Mouse (Mus musculus): ENCODE results near the gene Csrp3.

- TF ChIP-seq EP300 (IDR thresholded peaks at IDR 0.05; ENCODE audit: low read length) (no peak), MAFK (IDR thresholded peaks at IDR 0.05; ENCODE audit: insufficient replicate concordance, low read length) (no peak), CTCF (conservative IDR thresholded peaks at IDR 0.05 in 1 of 2, IDR thresholded peaks at IDR 0.05 in 1 of 2; ENCODE audit: low read depth in 2 of 2, low read length in 2 of 2) (no peak), CHD1 (IDR thresholded peaks at IDR 0.05; ENCODE audit: low read depth, low read length) (no peak), BHLHE40 (IDR thresholded peaks at IDR 0.05; ENCODE audit: low read depth, low read length) (no peak), GABPA (IDR thresholded peaks at IDR 0.05; ENCODE audit: insufficient replicate concordance, low read depth, low read length) (no peak), JUN (IDR thresholded peaks at IDR 0.05; ENCODE audit: insufficient read depth, low read depth, low read length) (no peak), TBP (conservative IDR thresholded peaks at IDR 0.05; ENCODE audit: low read depth, low read length) (no peak), ZNF384 (IDR thresholded peaks at IDR 0.05; ENCODE audit: low read depth, low read length) (no peak), SIN3A (IDR thresholded peaks at IDR 0.05; ENCODE audit: low read length) (no peak), POLR2A (IDR thresholded peaks at IDR 0.05; ENCODE audit: low read depth, low read length) (no peak), MYC (IDR thresholded peaks at IDR 0.05; ENCODE audit: low read depth, low read length) (no peak), CHD2 (IDR thresholded peaks at IDR 0.05; ENCODE audit: low read length) (no peak)
Observed at GRCm38 (mm10) chr7:48824671-48825070, 23.2 kb downstream of the Csrp3 start.

Measured in CH12.LX (cell line).